Mouse (Mus musculus) hindbrain, embryonic 14.5 days (tissue): ENCODE measurements around the gene Frmd4a. TPM values are rescaled to one million over a fixed set of nuclear protein-coding genes. Genes with fewer than 3 reads are reported as not detected.

Experiments used
- ATAC-seq: fragments of 200-750 bp; cut with Nextera tagmentation; 2 replicates; pipeline ENCODE4 v1.8.0; 2017; ENCODE audit warnings: moderate number of reproducible peaks, mild to moderate bottlenecking, moderate TSS enrichment, moderate library complexity; ENCODE audit not compliant: low FRiP score
- DNase-seq: peaks from one replicate; pipeline ENCODE4 v3.0.0-alpha.2; 2015; ENCODE audit warnings: low spot score
- H3K27ac ChIP-seq: fragments of 300-500 bp; sonication (generic); 2 replicates; pipeline ENCODE4 v1.5.1; 2014; ENCODE audit warnings: mild to moderate bottlenecking, moderate library complexity
- H3K27me3 ChIP-seq: fragments of 300-500 bp; sonication (generic); 2 replicates; pipeline ENCODE4 v1.6.1; 2014; ENCODE audit warnings: mild to moderate bottlenecking, low read length, mixed read lengths; ENCODE audit not compliant: control insufficient read depth, insufficient read depth
- H3K36me3 ChIP-seq: fragments of 300-500 bp; sonication (generic); replicated peaks from 2 replicates; pipeline ENCODE4 v1.6.1; 2014; ENCODE audit not compliant: control insufficient read depth, insufficient read depth
- H3K4me1 ChIP-seq: fragments of 300-500 bp; sonication (generic); replicated peaks from 2 replicates; pipeline ENCODE4 v1.6.1; 2014; ENCODE audit warnings: antibody characterized with exemption, low read length, mixed read lengths; ENCODE audit not compliant: control insufficient read depth, insufficient read depth
- H3K4me2 ChIP-seq: fragments of 300-500 bp; sonication (generic); replicated peaks from 2 replicates; pipeline ENCODE4 v1.6.1; 2014; ENCODE audit warnings: mild to moderate bottlenecking, moderate library complexity
- H3K4me3 ChIP-seq: fragments of 300-500 bp; sonication (generic); replicated peaks from 2 replicates; pipeline ENCODE4 v1.5.1; 2014; ENCODE audit warnings: mild to moderate bottlenecking, low read length
- H3K9ac ChIP-seq: fragments of 300-500 bp; sonication (generic); 2 replicates; pipeline ENCODE4 v1.6.1; 2014
- H3K9me3 ChIP-seq: fragments of 300-500 bp; sonication (generic); 2 replicates; pipeline ENCODE4 v1.6.1; 2016; ENCODE audit warnings: low read length; ENCODE audit not compliant: control insufficient read depth
- WGBS: fragments of 180-500 bp; shearing (Covaris S2); extraction: QIAGEN DNeasy Blood & Tissue Kit; methylation state at CpG from one replicate; pipeline ENCODE4 v1.1.7; 2014; 5-methylcytosine and 5-hydroxymethylcytosine counted together
- polyA plus RNA-seq: library from polyadenylated mRNA; unstranded; fragments of >200 nt; fragmentation: Nextera tagmentation; extraction: Ambion mirVana; gene quantifications from 2 replicates; pipeline ENCODE4 v1.2.1, GENCODE M21; 2014

Gene Frmd4a
- polyA plus RNA-seq, 1 experiment from 2014 or later, result 56.9 TPM

DNA sequence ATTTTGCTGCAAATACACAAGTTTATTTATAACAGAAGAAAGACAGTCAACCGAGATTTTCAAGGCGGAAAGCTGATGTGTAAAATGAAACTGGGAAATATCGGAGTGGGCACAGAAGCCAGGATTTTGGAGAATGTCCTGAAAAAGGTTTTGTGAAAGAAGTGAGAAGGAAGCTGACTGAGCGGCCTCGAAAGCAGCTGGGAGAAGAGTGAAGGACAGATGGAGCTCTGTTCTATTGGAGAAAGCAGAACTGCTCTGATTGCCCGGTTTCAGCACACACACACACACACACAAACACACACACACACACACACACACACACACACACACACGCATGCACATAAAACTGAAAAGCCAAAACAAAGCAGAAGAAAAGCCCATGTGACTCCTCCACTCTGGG lies 249.9 kb downstream of the Frmd4a start:
- Histone ChIP-seq H3K27ac (no peak overlapping the region), H3K36me3 (no peaks in the 10 kb centered on the region), H3K9me3 (no peaks in the 10 kb centered on the region), H3K4me3 (no peak overlapping the region), H3K9ac (no peak overlapping the region), H3K4me1 (0 out of 2 replicates have a peak, but pooled peaks cover 4% of the 10 kb centered on the region), H3K4me2 (no peak overlapping the region), H3K27me3 (no peaks in the 10 kb centered on the region)
- ATAC-seq (no peak), DNase-seq (no peak)
- WGBS, result 84% methylated on average over 6 of the region's 7 CpGs

DNA sequence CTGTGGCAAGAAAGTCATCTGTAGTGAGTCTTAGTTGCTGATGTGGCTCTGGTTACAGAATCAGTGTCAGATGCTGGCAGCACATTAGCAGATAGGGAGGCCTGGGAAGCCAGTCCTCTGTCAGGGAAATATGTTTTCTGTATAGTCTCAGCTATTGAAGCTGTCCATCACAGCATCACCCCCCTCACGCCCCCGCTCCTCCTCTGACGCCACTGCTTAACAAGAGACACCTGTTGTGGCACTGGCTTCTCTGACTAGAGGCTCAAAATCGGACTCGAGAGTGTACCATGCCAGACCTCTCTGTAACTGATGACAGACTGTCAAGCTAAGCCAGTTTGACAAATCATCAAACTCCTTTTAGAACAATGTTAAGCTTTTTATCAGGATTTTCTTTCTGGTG lies 265.3 kb downstream of the Frmd4a start:
- no peak overlapping the region for H3K4me3 ChIP-seq
- H3K27me3 ChIP-seq, result no peaks in the 10 kb centered on the region
- DNase-seq, result no peak
- H3K9me3 ChIP-seq, result no peaks in the 10 kb centered on the region
- H3K4me2 ChIP-seq, result no peak overlapping the region
- H3K9ac ChIP-seq, result no peak overlapping the region
- whole genome bisulfite sequencing, result 60% methylated on average over 5 of the region's 5 CpGs
- ATAC-seq, result no peak
- no peak overlapping the region for H3K27ac ChIP-seq
- no peaks in the 10 kb centered on the region for H3K36me3 ChIP-seq
- peaks cover 16% of the 10 kb centered on the region for H3K4me1 ChIP-seq

DNA sequence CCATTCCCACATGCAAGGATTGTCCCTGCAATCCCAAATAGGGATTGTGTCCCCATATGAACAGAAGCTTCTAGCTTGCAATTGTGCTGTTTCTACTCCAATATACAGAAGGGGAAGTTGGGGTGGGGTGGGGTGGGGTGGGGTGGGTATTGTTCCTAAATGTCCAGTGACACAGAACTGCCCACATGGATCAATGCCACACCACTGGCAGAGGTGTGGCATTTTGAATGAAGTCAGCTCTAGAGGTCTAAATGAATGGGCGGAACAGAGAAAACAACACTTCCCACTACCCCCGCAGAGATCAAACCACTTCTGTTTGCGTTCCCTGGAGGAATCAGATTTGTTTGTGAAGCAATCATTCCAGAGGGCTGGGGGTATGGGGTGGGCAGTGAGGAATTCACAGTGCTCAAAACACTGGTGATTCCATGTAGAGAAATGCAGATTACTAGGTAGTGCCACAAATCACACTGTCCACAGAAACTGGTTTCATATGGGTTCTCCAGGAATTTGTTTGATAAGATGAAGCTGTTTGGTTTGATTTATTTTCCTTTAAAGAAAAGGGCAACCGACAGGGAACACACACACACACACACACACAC lies 268.3 kb downstream of the Frmd4a start:
- no peak for ATAC-seq
- Histone ChIP-seq H3K4me1 (peaks cover 16% of the 10 kb centered on the region), H3K9me3 (no peaks in the 10 kb centered on the region), H3K4me3 (no peak overlapping the region), H3K9ac (no peak overlapping the region), H3K27me3 (no peaks in the 10 kb centered on the region), H3K27ac (no peak overlapping the region), H3K4me2 (no peak overlapping the region), H3K36me3 (no peaks in the 10 kb centered on the region)
- 29% methylated on average over 4 of the region's 4 CpGs for WGBS
- DNase-seq, result no peak

DNA sequence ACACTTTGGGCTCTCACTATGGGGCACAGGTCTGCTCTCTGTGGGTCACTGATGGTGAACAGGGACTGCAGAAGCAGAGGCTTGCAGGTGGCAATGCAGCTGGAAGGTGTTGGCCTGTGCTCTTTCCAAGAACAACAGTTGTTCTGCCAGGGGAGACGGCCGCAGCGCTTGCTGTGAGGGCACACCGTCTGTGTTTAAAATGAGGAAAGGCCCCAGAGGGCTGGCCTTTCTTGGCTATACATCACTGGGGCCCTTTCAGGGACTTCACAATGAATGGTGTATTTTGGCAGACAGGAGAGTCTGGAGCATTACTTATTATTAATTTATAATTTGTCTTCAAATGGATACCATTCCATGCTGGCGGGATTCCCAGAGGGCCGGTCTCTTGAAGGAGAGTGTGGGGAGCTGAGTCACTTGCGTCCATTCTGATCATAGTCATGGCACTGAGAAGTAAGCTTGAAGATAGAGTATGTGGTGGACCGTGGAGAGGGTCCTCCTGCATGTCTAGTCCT lies 268.9 kb downstream of the Frmd4a start:
- WGBS, result 27% methylated on average over 8 of the region's 8 CpGs
- H3K9me3 ChIP-seq, result no peaks in the 10 kb centered on the region
- H3K4me2 ChIP-seq, result peak overlapping the region; percentile 21; the same call in 1 of the 2 replicates
- H3K36me3 ChIP-seq, result no peaks in the 10 kb centered on the region
- H3K27ac ChIP-seq, result no peak overlapping the region
- DNase-seq, result no peak
- H3K9ac ChIP-seq, result no peak overlapping the region
- peaks cover 16% of the 10 kb centered on the region for H3K4me1 ChIP-seq
- no peaks in the 10 kb centered on the region for H3K27me3 ChIP-seq
- H3K4me3 ChIP-seq, result no peak overlapping the region
- ATAC-seq, result peak; percentile 51; the same call in 1 of the 2 replicates

DNA sequence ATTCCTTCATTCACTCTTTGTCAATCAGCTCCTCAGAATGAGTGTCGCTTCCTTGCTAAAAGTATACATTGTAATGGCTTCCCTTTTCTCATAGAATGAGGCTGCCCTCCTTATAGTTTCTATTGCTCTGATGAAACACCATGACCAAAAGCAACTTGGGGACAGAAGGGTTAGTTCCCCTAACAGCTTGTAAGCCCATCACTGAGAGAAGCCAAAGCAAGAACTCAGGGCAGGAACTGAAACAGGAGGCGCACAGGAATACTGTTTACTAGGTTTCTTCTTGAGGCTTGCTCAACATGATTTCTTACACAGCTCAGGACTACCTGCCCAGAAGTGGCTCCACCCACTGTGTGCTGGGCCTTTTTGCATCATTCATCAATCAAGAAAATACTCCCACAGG lies 273.0 kb downstream of the Frmd4a start:
- ATAC-seq (no peak), DNase-seq (no peak)
- Histone ChIP-seq H3K27ac (no peak overlapping the region), H3K36me3 (no peaks in the 10 kb centered on the region), H3K9ac (no peak overlapping the region), H3K4me3 (no peak overlapping the region), H3K4me2 (no peak overlapping the region), H3K4me1 (peaks cover 16% of the 10 kb centered on the region), H3K9me3 (no peaks in the 10 kb centered on the region), H3K27me3 (no peaks in the 10 kb centered on the region)
- WGBS, result 94% methylated on average over 2 of the region's 2 CpGs

DNA sequence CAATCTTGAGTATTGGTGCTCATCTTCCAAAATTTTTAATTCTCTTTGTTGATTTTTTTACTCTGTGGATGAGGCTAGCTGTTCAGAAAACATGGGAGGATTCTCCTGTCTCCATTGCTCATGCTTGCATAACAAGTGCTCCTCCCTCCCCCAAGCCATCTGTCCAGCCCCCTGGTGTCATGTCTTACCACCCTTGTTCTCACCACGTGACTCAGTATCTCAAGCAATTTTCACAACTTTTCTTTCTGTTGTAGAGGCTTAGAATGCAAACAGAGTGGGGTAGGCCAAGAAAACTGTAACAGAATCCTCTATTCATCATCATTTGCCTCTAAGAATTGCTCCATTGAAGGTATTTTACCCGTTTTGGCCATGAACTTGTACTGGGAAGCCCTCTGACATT lies 273.6 kb downstream of the Frmd4a start:
- Histone ChIP-seq H3K4me1 (peaks cover 12% of the 10 kb centered on the region), H3K27ac (no peak overlapping the region), H3K36me3 (no peaks in the 10 kb centered on the region), H3K9ac (no peak overlapping the region), H3K9me3 (no peaks in the 10 kb centered on the region), H3K4me3 (no peak overlapping the region), H3K27me3 (no peaks in the 10 kb centered on the region), H3K4me2 (no peak overlapping the region)
- ATAC-seq (no peak), DNase-seq (no peak)
- WGBS, result 58% methylated on average over 2 of the region's 2 CpGs

DNA sequence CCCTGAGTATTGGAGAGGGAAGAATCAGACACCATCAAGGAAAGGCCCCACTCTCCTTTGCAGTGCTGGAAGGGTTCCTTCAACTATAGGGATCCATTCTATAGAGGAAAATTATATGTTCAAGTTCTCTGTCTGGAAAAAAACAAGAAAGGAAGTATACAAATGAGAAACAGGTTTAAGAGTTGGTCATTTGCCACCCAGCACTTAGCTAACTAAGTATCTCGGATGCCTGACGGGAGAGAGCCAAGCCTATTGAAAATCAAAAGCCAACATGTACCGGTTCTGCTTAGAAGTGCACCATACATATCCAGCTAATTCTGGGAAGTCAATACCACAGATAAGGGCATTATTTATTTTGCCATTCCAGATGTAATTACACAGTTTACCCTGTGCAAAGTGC lies 274.2 kb downstream of the Frmd4a start:
- H3K4me3 ChIP-seq, result no peak overlapping the region
- peaks cover 6% of the 10 kb centered on the region for H3K4me1 ChIP-seq
- H3K9me3 ChIP-seq, result no peaks in the 10 kb centered on the region
- ATAC-seq (no peak), DNase-seq (no peak)
- no peaks in the 10 kb centered on the region for H3K27me3 ChIP-seq
- H3K9ac ChIP-seq, result no peak overlapping the region
- H3K36me3 ChIP-seq, result no peaks in the 10 kb centered on the region
- no peak overlapping the region for H3K27ac ChIP-seq
- 94% methylated on average over 3 of the region's 3 CpGs for WGBS
- H3K4me2 ChIP-seq, result no peak overlapping the region

DNA sequence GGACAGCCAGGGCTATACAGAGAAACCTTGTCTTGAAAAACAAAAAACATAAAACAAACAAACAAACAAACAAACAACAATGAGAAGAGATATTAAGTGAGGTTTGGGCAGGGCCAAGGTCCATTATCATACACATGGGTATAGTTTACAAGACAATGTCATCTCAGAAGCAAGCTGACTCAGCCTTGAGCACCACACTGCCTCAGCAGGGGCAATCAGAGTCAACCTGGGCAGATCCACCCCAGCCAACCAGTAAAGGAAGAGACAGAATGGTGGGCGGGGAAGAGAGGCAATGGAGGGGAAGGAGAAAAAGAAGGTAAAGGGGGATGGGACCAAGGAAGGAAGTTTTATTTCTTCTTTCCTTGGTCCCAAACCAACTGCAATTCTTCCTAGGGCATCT lies 276.2 kb downstream of the Frmd4a start:
- 96% methylated on average over 1 of the region's 1 CpGs for WGBS
- Histone ChIP-seq H3K36me3 (no peaks in the 10 kb centered on the region), H3K27me3 (no peaks in the 10 kb centered on the region), H3K4me1 (peaks cover 5% of the 10 kb centered on the region), H3K9ac (no peak overlapping the region), H3K4me3 (no peak overlapping the region), H3K4me2 (no peak overlapping the region), H3K27ac (no peak overlapping the region), H3K9me3 (no peaks in the 10 kb centered on the region)
- ATAC-seq, result no peak
- no peak for DNase-seq

DNA sequence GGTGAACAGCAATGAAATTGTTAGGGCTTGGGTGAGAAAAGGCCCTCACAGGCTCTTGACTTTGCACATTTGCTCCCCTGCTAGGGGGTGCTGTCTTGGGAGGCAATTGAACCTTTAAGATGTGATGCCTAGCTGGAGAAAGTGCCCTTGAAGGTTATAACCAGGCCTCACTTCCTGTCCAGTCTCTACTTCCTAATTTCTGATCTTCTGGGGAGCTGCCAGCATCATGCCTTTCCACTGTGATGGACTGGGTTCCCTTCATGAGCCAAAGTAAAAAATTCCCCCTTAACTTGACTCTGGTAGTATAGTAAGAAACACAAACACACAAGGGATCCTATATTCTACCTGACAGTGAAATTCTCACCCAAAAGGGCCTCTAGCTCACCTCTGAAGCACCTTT lies 278.1 kb downstream of the Frmd4a start:
- Histone ChIP-seq H3K9me3 (no peaks in the 10 kb centered on the region), H3K4me1 (peaks cover 24% of the 10 kb centered on the region), H3K4me3 (no peak overlapping the region), H3K4me2 (no peak overlapping the region), H3K27me3 (no peaks in the 10 kb centered on the region), H3K36me3 (no peaks in the 10 kb centered on the region), H3K9ac (no peak overlapping the region), H3K27ac (no peak overlapping the region)
- no peak for ATAC-seq
- DNase-seq, result no peak

DNA sequence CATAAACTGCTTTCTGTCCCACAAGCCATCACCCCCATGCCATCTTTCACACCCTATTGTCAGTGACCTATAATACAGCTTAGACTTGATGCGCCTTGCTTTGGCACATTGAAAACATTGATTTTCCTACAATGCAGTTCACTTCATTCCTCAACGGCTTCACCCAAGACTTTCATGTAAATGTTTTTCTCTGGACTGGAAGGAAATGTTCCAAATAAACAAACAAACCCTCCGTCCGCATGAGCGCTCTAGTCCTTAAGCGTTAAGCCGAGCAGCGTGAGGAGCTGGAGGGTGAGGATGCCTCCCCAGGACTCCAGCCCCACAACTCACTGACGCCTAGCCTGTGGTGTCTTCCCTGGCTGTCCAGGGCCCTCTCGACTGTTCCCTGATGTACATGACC lies 279.4 kb downstream of the Frmd4a start:
- WGBS, result 60% methylated on average over 10 of the region's 10 CpGs
- Histone ChIP-seq H3K27me3 (no peaks in the 10 kb centered on the region), H3K36me3 (no peaks in the 10 kb centered on the region), H3K9me3 (no peaks in the 10 kb centered on the region), H3K9ac (no peak overlapping the region), H3K27ac (no peak overlapping the region), H3K4me1 (peaks cover 34% of the 10 kb centered on the region), H3K4me3 (no peak overlapping the region), H3K4me2 (no peak overlapping the region)
- no peak for ATAC-seq
- no peak for DNase-seq
